Mouse (Mus musculus): Measurements from ENCODE around the gene Zbtb32.

The Zbtb32 gene

GRCm38 (mm10) chr7:30602583-30602982 lies 3.9 kb upstream of the Zbtb32 start:
- DNase-seq (ENCODE audit: low read depth, low spot score): peak; percentile 93

- DNase-seq (ENCODE audit: low read depth, low spot score): no peak
These were observed 1.9 kb upstream of the Zbtb32 start for GRCm38 (mm10) chr7:30600651-30601050.

DNA sequence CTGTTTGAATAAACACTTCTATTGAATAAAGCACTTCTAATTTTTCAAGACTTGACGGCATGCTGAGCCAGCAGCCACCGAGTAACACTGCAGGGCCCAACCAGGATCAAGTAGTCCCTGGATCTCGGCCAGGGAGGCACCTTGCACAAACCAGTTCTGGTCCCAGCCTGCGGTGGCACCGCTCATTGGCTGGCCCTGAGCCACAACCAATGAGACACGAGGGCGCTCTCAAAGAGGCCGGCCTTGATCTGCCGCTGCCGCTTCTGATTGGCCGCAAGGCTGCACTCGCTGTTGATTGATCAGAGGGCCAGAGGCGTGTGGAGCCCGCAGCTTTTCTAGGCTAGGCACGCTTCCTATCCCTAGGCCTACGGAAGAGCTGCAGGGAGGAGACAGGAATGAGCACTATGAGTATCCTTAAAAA lies 1.2 kb upstream of the Zbtb32 start:
- peak; percentile 97 for DNase-seq (ENCODE audit: low read depth, low spot score)

DNA sequence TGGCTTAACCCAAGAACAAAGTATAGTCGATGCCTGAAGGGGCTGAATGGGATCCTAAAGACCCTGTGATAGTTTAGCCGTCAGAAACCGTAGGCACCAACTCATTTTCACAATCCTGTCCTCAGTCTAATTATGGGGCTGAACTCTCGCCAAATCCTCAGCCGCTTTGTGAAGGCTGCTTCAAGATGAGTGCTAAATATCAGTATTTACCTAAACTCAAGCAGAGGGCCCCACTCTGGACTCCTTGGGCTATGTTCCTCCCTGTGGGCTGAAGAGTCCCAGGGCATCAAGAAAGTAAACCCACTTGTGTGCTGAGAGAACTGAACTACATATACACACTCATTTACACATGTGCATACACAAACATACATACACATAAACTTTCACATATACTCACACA lies 1.9 kb downstream of the Zbtb32 start:
- no peak for DNase-seq (ENCODE audit: low read depth, low spot score)

- DNase-seq (ENCODE audit: low read depth, low spot score): no peak
These were observed 2.6 kb downstream of the Zbtb32 start for GRCm38 (mm10) chr7:30596093-30596492.

- DNase-seq (ENCODE audit: low read depth, low spot score): no peak
These were observed 4.1 kb downstream of the Zbtb32 start for GRCm38 (mm10) chr7:30594510-30595024.

DNA sequence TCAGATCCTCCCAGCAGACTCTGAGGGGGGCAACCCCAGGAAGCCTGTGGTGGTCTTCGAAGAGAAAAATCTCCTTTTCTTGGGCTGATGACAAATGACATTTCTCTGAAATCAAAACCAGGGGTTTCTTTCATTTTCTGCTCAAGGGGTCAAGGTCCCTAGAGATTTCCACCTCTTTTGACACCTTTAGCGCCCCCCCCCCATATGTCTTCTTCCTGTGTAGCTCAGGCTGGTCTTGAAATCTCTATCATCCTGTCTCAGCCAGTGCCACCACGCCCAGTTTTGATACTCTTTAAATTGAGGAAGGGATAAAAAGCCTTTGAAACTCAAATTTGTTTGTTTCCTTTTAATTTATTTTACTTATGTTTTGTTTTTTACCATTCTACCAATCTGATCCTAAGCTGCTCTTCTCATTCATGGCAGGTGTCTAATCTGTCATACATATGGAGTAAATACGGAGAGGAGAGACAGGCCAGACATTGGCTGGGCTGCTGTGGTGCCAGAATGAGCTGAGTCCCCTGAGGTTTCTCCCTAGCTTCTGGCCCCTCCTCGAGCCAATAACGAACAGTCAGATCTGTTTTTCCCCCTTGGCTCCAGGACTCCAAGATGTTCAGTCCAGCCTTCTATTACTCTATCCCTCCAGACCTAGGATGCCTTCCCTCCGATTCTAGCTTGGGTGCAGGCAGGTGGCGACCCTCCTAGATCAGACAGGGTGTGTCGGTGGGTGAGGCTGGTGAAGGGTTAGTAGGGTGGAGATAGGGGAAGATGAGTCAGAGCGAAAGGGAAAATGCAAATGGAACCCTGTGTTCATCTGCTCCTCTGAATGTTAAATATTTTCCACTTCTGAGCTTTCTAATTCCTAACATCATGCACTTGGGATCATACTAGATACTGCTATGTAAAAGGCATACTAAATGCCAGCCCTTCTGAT lies 4.9 kb downstream of the Zbtb32 start:
- no peak for DNase-seq (ENCODE audit: low read depth, low spot score)

DNA sequence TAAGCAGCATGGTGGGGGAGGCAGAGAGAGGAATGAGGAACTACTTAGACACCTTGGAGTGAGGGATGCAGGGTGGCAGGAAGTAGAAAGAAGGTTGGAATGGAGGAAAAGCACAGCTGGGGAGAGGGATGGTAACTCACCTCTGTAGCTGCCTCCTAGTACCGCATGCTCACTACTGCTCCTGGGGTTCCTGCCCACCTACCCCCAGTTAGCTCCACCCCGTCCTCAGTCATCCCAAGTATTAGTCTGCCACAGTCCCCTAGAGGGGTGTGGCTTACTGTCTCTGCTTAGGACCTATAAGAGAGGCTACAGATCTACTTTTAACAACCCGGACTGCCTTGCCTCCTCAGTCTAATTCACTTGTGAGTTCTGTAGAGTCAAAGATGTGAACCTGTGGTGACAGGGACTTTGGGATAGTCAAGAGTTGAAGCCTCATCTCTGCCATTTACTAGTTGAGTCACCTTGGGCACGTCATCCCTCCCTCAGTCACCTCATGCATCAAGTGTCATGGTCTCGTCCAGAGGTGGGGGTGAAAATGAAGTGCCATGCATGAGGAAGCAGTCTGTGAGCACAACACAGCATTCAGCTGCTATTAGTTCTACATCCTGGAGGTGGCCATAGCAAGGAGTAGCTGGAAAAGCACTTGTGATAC lies 5.8 kb downstream of the Zbtb32 start:
- DNase-seq (ENCODE audit: low read depth, low spot score): peak; percentile 58

DNA sequence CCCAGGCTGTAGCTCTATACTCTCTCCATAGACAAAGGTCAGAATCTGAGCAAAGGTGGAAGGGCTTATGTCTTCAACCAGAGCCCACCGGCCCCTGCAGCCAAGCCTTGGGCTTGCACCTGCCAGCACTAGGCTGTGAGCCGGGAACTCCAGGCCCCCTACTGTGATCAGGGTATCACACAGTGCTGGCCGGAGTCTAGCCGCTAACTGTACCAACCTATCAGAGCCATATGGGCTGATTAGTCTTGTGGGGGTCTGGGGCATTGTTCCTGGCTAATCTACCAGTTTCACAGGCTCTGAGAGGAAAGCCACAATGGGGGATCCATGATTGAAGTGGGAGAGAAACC lies 7.1 kb downstream of the Zbtb32 start:
- no peak for DNase-seq (ENCODE audit: low read depth, low spot score)

DNA sequence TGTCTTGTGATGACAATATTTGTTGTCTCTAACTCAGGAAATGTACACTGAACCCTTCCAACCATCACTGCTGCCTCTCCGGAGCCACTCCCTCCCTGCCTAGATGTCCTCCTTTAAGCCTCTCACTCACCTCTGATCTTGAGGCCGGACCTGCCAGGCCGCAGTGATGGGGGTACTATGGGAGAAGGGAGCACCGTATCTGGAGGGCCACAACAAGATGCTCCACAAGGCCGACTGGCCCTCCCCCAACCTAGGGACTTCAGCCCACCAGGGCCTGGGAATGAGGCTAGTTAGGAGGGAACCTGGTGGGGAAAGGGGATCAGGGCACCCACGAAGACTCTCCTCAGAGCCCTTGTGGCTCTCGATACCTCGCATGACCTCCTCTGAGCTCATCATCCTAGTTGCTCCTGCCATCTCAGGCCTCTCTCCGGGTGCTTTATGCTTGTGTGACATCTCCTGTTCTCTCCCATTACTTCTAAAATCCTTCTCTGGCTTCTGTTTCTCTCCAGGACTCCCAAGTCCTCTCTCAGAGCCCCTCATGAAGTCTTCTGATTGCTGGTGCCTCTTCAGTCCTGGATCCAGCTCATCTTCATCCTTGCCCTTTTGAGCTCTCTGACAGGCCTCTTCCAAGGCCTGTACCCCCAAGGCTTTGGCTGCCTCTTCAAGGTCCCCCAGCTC lies 7.6 kb downstream of the Zbtb32 start:
- no peak for DNase-seq (ENCODE audit: low read depth, low spot score)

- DNase-seq (ENCODE audit: low read depth, low spot score): peak; percentile 85
These were observed 9.0 kb downstream of the Zbtb32 start for GRCm38 (mm10) chr7:30589435-30590301.

- DNase-seq (ENCODE audit: low read depth, low spot score): peak; percentile 99
These were observed 9.9 kb downstream of the Zbtb32 start, which contains the start of gene Kmt2b for GRCm38 (mm10) chr7:30588676-30589434. Gene Kmt2b, minus strand, starts transcription at chr7:30588726.

GRCm38 (mm10) chr7:30587842-30588667 lies 10.7 kb downstream of the Zbtb32 start:
- no peak for DNase-seq (ENCODE audit: low read depth, low spot score)

DNA sequence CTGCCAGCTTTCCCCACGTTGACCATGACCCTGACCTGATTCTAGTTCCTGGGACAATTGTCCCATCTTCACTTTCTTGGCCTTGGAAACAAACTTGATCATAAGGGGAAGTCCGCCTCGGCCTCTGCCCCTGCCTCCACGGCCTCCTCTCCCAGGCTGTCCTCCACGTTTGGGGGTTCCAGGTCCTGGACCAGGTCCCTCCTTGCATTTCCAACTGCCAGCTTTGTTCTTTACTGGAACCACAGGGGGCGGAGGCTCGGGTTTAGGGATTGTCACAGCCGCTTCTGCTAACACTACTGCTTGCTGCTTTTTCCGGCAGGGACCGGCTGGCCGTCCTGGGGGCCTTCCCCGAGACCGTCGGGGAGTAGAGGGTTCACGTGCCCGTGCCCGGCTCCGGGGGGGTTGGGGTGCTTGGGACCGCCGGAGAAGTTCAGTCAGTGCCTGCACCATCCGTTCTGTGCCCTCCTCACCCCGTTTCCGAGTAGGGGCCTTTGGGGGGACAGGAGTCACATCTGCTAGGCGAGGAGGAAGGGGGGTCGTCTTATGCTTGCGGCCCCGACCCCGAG lies 12.2 kb downstream of the Zbtb32 start:
- DNase-seq (ENCODE audit: low read depth, low spot score): no peak

- no peak for DNase-seq (ENCODE audit: low read depth, low spot score)
These were observed 13.5 kb downstream of the Zbtb32 start for GRCm38 (mm10) chr7:30585170-30585569.

DNA sequence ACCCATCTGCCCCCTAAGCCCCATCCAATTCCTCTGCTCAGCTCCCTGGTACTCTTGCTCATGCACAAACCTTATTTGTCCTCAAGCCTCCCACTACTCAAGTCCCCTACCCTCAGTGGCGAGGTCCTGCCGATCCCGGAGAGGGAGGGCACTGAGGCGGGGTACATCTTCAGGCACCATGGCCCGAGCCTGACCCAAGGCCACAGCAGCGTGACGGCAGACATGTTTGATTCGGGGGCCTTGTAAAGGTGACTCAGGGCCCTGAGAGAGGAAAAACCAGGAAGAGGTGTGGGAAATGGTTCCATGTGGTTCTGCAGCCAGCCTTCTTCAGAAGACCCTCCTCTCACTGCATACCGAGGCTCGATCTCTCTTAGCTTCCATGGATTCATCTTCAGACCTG lies 14.4 kb downstream of the Zbtb32 start:
- no peak for DNase-seq (ENCODE audit: low read depth, low spot score)

- DNase-seq (ENCODE audit: low read depth, low spot score): no peak
These were observed 17.2 kb downstream of the Zbtb32 start for GRCm38 (mm10) chr7:30581547-30581946.

DNA sequence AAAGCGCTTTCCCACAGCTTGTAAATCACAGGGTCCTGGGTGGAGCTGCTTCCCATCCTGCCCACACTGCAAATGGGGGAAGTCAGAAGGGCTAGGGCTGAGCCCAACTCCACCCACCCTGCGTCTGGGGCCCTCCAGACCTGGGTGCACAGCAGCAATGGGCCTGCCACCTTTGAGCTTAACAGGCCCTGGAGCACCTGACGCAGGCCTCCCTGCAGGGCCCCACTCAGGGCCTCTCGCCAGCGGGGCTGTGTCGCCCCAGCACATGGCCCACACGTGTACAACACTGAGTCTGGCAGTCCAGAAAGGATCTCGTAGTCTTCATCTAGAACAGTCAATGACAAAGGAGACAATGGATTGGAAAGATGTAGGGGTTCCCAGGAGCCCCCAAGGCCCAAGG lies 18.8 kb downstream of the Zbtb32 start:
- DNase-seq (ENCODE audit: low read depth, low spot score): no peak

- no peak for DNase-seq (ENCODE audit: low read depth, low spot score)
These were observed 25.7 kb downstream of the Zbtb32 start for GRCm38 (mm10) chr7:30572969-30573368.

Data from ES-CJ7 (cell line).